Mouse (Mus musculus) embryonic facial prominence, embryonic 11.5 days (tissue): ENCODE data around the gene Lix1l. TPM values are rescaled to one million over a fixed set of nuclear protein-coding genes. Genes with fewer than 3 reads are reported as not detected.

Source experiments
- ATAC-seq: fragments of 200-750 bp; cut with Nextera tagmentation; replicated peaks from 2 replicates; pipeline ENCODE4 v1.8.0; 2017; ENCODE audit warnings: low read depth; ENCODE audit not compliant: insufficient number of reproducible peaks, low FRiP score, low TSS enrichment
- DNase-seq: peaks from one replicate; pipeline ENCODE4 v3.0.0-alpha.2; 2015; ENCODE audit warnings: low spot score
- H3K27ac ChIP-seq: fragments of 300-500 bp; sonication (generic); replicated peaks from 2 replicates; pipeline ENCODE4 v1.5.1; 2014; ENCODE audit warnings: mild to moderate bottlenecking, low read depth, low read length, control low read depth
- H3K27me3 ChIP-seq: fragments of 300-500 bp; sonication (generic); 2 replicates; pipeline ENCODE4 v1.6.1; 2014; ENCODE audit warnings: mild to moderate bottlenecking, low read length, moderate library complexity, mixed read lengths; ENCODE audit not compliant: control insufficient read depth, insufficient read depth
- H3K36me3 ChIP-seq: fragments of 300-500 bp; sonication (generic); replicated peaks from 2 replicates; pipeline ENCODE4 v1.6.1; 2014; ENCODE audit warnings: low read depth, mild to moderate bottlenecking, low read length, moderate library complexity, mixed read lengths; ENCODE audit not compliant: control insufficient read depth, insufficient read depth
- H3K4me1 ChIP-seq: fragments of 300-500 bp; sonication (generic); 2 replicates; pipeline ENCODE4 v1.6.1; 2014; ENCODE audit warnings: low read length, mixed read lengths; ENCODE audit not compliant: control insufficient read depth, insufficient read depth
- H3K4me2 ChIP-seq: fragments of 300-500 bp; sonication (generic); 2 replicates; pipeline ENCODE4 v1.6.1; 2014; ENCODE audit warnings: low read depth, mild to moderate bottlenecking, control low read depth, low read length, moderate library complexity
- H3K4me3 ChIP-seq: fragments of 300-500 bp; sonication (generic); 2 replicates; pipeline ENCODE4 v1.5.1; 2014; ENCODE audit warnings: low read depth, low read length, control low read depth
- H3K9ac ChIP-seq: fragments of 300-500 bp; sonication (generic); replicated peaks from 2 replicates; pipeline ENCODE4 v1.6.1; 2014; ENCODE audit warnings: mild to moderate bottlenecking, control low read depth, low read length
- H3K9me3 ChIP-seq: fragments of 300-500 bp; sonication (generic); replicated peaks from 2 replicates; pipeline ENCODE4 v1.6.1; 2016; ENCODE audit warnings: mild to moderate bottlenecking, low read length, inconsistent platforms, mixed read lengths; ENCODE audit not compliant: control insufficient read depth
- whole genome bisulfite sequencing: fragments of 180-500 bp; shearing (Covaris S2); extraction: QIAGEN DNeasy Blood & Tissue Kit; methylation state at CpG from one replicate; pipeline ENCODE4 v1.1.7; 2014; 5-methylcytosine and 5-hydroxymethylcytosine counted together
- polyA plus RNA-seq: library from polyadenylated mRNA; unstranded; fragments of >200 nt; fragmentation: Nextera tagmentation; extraction: Ambion mirVana; gene quantifications from 2 replicates; pipeline ENCODE4 v1.2.1, GENCODE M21; 2014

Gene Lix1l
- polyA plus RNA-seq, 1 experiment from 2014 or later = 7.0 TPM

- ATAC-seq (no peak; the same call in 1 of the 2 replicates), DNase-seq (no peak)
- no peaks in the 10 kb centered on the region; the same call in 1 of the 2 replicates for H3K4me1 ChIP-seq
- no peak overlapping the region for H3K4me2 ChIP-seq
- H3K27ac ChIP-seq = no peak overlapping the region
- H3K9me3 ChIP-seq = no peaks in the 10 kb centered on the region
- H3K4me3 ChIP-seq = no peak overlapping the region
- no peaks in the 10 kb centered on the region for H3K36me3 ChIP-seq
- no peak overlapping the region for H3K9ac ChIP-seq
- H3K27me3 ChIP-seq = no peaks in the 10 kb centered on the region
- WGBS = 55% methylated on average over 14 of the region's 14 CpGs
These were observed 24.8 kb upstream of the Lix1l start for GRCm38 (mm10) chr3:96576005-96576658.

- peak within 1 kb of the TSS; percentile 37 for H3K9ac ChIP-seq
- ATAC-seq = peak; percentile 77
- H3K9me3 ChIP-seq = no peaks in the 10 kb centered on the region
These were observed 24.0 kb upstream of the Lix1l start, which contains the start of gene Gm16253 for GRCm38 (mm10) chr3:96576690-96577541. Gm16253 (plus strand) TSS chr3:96576984.

DNA sequence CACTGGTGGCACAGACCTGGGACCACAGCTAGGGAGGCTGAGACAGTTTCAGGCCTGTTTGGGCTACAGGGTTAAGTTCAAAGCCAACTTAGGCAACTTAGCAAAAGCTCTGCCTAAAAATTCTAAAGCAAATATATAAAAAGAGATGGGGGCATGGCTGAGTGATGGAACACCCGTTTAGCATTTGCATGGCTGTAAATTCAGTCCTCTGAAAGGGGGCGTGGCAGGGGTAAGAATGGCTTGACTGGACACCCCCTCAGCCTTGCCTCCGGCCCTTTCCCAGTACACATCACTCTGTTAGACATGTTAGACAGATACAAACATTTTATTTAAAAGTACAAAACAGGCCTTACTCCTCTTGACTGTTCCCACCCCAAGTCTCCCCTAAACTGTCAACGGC lies 23.4 kb upstream of the Lix1l start:
- H3K4me2 ChIP-seq = no peak overlapping the region
- no peak for ATAC-seq
- 83% methylated on average over 4 of the region's 4 CpGs for WGBS

More at GRCm38 (mm10) chr3:96576690-96577541, 24.0 kb upstream of the Lix1l start, which contains the start of gene Gm16253:
- peak within 1 kb of the TSS; percentile 5; the same call in 1 of the 2 replicates for H3K4me2 ChIP-seq
- DNase-seq = peak; percentile 87
- H3K36me3 ChIP-seq = no peaks in the 10 kb centered on the region
- H3K4me3 ChIP-seq = no peak within 1 kb of the TSS
- H3K4me1 ChIP-seq = no peaks in the 10 kb centered on the region; the same call in 1 of the 2 replicates
- 28% methylated on average over 17 of the region's 17 CpGs for WGBS
- peak within 1 kb of the TSS; percentile 63 for H3K27ac ChIP-seq
- no peaks in the 10 kb centered on the region for H3K27me3 ChIP-seq

DNA sequence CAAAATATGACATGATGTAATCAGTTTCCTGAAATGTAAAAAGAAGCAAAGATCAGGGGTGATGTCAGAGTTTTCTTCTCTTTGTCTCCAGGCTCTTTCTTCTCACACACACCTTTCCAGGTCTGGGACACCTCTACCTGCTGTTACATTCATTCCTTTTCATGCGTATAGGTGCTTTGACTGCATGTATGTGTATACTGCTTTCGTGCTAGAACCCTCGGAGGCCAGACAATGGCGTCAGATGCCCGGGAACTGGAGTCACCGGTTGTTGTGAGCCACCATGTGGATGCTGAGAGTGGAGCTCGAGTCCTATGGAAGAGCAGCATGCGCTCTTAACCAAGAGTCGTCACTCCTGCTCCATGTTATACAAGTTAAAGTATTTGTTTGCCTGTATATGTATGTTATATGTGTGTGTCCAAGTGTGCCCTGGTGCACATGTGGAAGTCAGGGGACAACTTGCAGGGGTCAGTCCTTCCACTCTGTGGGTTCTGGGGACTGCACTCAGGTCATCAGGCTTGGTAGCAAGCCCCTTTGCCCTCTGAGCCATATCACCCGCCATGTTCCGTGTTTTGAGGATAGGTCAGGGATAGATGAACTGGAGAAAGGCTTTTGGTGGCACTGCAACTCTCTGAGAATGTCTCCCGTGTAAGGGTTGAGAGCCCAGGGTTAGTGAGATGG lies 22.2 kb upstream of the Lix1l start:
- H3K9ac ChIP-seq = no peak overlapping the region
- no peaks in the 10 kb centered on the region for H3K27me3 ChIP-seq
- DNase-seq (no peak), ATAC-seq (no peak)
- H3K9me3 ChIP-seq = no peaks in the 10 kb centered on the region
- no peak overlapping the region for H3K4me3 ChIP-seq
- no peak overlapping the region for H3K4me2 ChIP-seq
- H3K27ac ChIP-seq = no peak overlapping the region
- WGBS = 84% methylated on average over 12 of the region's 12 CpGs
- H3K4me1 ChIP-seq = no peaks in the 10 kb centered on the region; the same call in 1 of the 2 replicates
- no peaks in the 10 kb centered on the region for H3K36me3 ChIP-seq

More for the DNA sequence above, 23.4 kb upstream of the Lix1l start:
- Histone ChIP-seq H3K9me3 (no peaks in the 10 kb centered on the region), H3K27me3 (no peaks in the 10 kb centered on the region), H3K36me3 (no peaks in the 10 kb centered on the region), H3K27ac (peak overlapping the region; percentile 63), H3K9ac (no peak overlapping the region), H3K4me3 (no peak overlapping the region), H3K4me1 (no peaks in the 10 kb centered on the region; the same call in 1 of the 2 replicates)
- no peak for DNase-seq

- H3K27me3 ChIP-seq = no peaks in the 10 kb centered on the region
- DNase-seq (no peak), ATAC-seq (no peak)
- 70% methylated on average over 4 of the region's 4 CpGs for WGBS
- no peaks in the 10 kb centered on the region for H3K36me3 ChIP-seq
- H3K4me2 ChIP-seq = no peak overlapping the region
- no peak overlapping the region for H3K4me3 ChIP-seq
- no peak overlapping the region for H3K27ac ChIP-seq
- no peak overlapping the region for H3K9ac ChIP-seq
- H3K9me3 ChIP-seq = no peaks in the 10 kb centered on the region
- H3K4me1 ChIP-seq = no peaks in the 10 kb centered on the region; the same call in 1 of the 2 replicates
These were observed 21.7 kb upstream of the Lix1l start for GRCm38 (mm10) chr3:96579239-96579750.

DNA sequence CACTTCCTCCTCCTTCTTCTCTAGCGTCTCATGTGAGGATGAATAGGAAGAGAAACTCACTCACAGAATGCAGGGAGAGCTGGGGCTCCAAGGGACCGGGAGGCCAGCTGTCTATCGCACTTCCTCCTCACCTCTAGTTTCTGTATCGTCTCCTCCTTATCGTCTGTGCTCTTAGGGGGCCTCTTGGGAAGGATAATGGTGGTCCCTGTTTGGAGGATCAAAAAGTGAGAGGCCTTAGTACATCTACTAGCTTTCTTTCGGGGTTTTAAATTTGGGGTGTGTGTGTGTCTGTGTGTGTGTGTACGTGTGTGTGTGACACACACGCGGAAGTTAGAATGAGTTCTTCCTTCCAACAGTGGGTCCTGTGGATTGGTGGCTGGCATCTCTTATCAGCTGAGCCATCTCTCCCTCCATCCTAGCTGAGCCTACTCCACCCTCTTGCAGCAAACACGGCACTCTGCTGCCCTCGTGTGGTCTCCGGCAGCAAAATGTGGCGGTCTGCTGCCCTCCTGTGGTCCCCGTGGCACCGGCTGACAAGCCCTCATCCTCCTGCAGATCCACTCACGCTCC lies 21.0 kb upstream of the Lix1l start:
- Histone ChIP-seq H3K9me3 (no peaks in the 10 kb centered on the region), H3K4me3 (peak overlapping the region; percentile 21), H3K27me3 (no peaks in the 10 kb centered on the region), H3K9ac (peak overlapping the region; percentile 53; the same call in 1 of the 2 replicates), H3K4me2 (peak overlapping the region; percentile 50), H3K36me3 (no peaks in the 10 kb centered on the region), H3K4me1 (no peaks in the 10 kb centered on the region; the same call in 1 of the 2 replicates), H3K27ac (no peak overlapping the region)
- 13% methylated on average over 16 of the region's 16 CpGs for WGBS
- ATAC-seq (peak; percentile 40; the same call in 1 of the 2 replicates), DNase-seq (peak; percentile 94)

- no peaks in the 10 kb centered on the region for H3K27me3 ChIP-seq
- ATAC-seq (no peak), DNase-seq (no peak)
- H3K27ac ChIP-seq = no peak overlapping the region
- H3K9ac ChIP-seq = no peak overlapping the region
- no peaks in the 10 kb centered on the region; the same call in 1 of the 2 replicates for H3K4me1 ChIP-seq
- no peak overlapping the region for H3K4me3 ChIP-seq
- no peak overlapping the region for H3K4me2 ChIP-seq
- H3K36me3 ChIP-seq = no peaks in the 10 kb centered on the region
- no peaks in the 10 kb centered on the region for H3K9me3 ChIP-seq
- WGBS = 37% methylated on average over 6 of the region's 6 CpGs
These were observed 19.8 kb upstream of the Lix1l start for GRCm38 (mm10) chr3:96581141-96581540.
